Mouse (Mus musculus) spleen, postnatal 36 days (tissue): ENCODE data around the gene Dcbld1.
"Not testable (repeated sequence)": the region's sequence is repeated elsewhere in the genome, so short reads cannot be mapped to it uniquely, and the experiment has no call there.

Experiments
- DNase-seq, 2 experiments: peaks; one replicate each; pipeline ENCODE4 v3.0.0; 2022; ENCODE audit warnings: low spot score in 2 of 2, mixed read lengths in 1 of 2

The Dcbld1 gene

DNA sequence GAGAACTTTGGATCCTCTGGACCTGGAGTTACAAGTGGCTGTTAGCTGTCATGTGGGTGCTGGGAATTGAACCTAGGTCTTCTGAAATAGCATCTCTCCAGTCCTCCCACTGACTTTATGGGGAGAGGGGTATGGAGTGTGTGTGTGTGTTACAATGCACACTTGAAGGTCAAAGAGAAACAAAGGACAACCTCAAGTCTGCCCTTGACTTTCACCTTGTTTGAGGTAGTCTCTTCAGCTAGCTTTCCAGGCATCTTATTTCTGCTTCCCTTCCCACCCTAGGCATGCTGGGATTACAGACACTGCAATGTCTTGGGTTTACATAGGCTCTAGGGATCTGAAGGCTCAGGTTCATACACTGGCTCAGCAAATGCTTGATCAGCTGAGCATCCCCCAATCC lies 68.9 kb downstream of the Dcbld1 start:
- no peak for DNase-seq

DNA sequence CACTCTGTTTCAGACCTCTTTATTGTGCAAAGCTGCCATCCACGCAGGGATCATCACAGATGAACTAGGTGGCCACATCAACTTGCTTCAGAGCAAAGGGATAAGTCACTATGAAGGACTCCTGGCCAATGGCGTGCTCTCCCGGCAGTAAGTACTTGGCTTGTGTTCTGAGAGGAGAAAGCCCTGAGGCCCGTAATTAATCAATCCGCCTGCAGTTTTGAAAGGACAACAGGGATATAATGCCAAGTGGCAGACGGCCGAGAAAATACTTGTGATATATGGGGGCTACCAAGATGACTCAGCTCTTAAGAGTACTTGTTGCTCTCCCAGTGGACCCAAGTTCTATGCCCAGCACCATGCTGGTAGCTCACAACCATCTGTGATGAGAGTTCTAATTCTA lies 71.2 kb downstream of the Dcbld1 start:
- DNase-seq, result no peak

DNA sequence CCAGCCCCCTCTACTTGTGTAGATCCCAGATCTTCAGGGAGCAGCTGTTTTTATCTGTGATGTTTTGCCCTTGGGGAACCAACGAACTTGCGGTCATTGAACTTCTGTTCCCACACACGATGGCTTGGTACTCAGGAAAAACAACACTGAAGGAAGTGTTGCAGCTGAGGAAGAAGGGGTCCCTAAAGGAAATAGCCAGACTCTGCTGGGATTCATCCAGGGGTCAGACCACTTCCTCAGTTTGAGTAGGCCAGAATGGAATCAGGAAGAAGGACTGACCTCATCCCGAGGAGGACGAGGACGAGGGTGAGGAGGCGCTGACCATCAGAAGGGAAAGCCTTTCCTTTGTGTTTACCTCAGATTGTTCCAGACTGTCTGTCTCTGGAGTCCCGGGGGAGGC lies 75.8 kb downstream of the Dcbld1 start:
- DNase-seq, result peak; percentile 2 to 8

- DNase-seq, result no peak
Measured at GRCm38 (mm10) chr10:52319506-52320286, 86.3 kb downstream of the Dcbld1 start.

GRCm38 (mm10) chr10:52321918-52322317 lies 88.5 kb downstream of the Dcbld1 start:
- DNase-seq, result no peak

GRCm38 (mm10) chr10:52331007-52331406 lies 97.6 kb downstream of the Dcbld1 start:
- peak in 1 of 2 experiments; percentile 5 for DNase-seq

GRCm38 (mm10) chr10:52343324-52343723 lies 109.9 kb downstream of the Dcbld1 start:
- DNase-seq, result not testable (repeated sequence)

GRCm38 (mm10) chr10:52353184-52353583 lies 119.8 kb downstream of the Dcbld1 start:
- no peak for DNase-seq

- DNase-seq, result no peak
Measured at GRCm38 (mm10) chr10:52358467-52358866, 125.0 kb downstream of the Dcbld1 start, which contains the start of gene Gm26741. Gm26741 (plus strand) TSS chr10:52358767.

DNA sequence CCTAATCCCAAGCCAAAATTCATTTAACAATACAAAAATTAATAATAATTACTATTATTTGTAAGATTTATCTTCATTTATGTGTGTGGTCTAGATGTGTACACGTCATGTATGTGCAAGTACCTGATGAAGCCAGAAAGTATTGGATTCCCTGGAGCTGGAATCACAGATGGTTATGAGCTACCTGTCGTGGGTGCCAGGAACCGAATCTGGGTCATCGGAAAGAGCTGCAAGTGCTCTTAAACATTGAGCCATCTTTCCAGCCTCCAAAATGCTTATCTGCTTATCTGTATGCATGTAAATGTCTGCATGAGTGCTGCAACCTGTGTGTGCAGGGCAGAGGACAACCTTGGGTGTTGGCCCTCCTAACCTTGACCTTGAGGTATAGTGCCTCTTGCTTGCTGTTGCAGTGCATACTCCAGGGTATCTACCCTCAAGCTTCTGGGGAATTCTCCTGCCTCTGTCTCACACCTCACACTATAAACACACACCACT lies 126.9 kb downstream of the Dcbld1 start:
- no peak for DNase-seq

GRCm38 (mm10) chr10:52360862-52361609 lies 127.6 kb downstream of the Dcbld1 start:
- DNase-seq, result no peak

- no peak for DNase-seq
Measured at GRCm38 (mm10) chr10:52368376-52368775, 135.0 kb downstream of the Dcbld1 start.
